Mouse (Mus musculus): ENCODE measurements around the gene Ptk6.

GRCm38 (mm10) chr2:181239261-181239660 is 36.7 kb upstream of the Ptk6 start:
- no peak for TF ChIP-seq CTCF (conservative IDR thresholded peaks at IDR 0.05 in 1 of 2, IDR thresholded peaks at IDR 0.05 in 1 of 2; ENCODE audit: low read depth in 2 of 2, low read length in 2 of 2)
- TF ChIP-seq ZMIZ1 (IDR thresholded peaks at IDR 0.05; ENCODE audit: low read depth, low read length) = no peak
- TF ChIP-seq NRF1 (IDR thresholded peaks at IDR 0.05; ENCODE audit: low read depth, low read length) = no peak
- no peak for TF ChIP-seq PAX5 (IDR thresholded peaks at IDR 0.05; ENCODE audit: low read length)

Measured in CH12.LX (cell line).